Mouse (Mus musculus): ENCODE measurements at regions not wholly inside any gene's neighbourhood (a gene's known extent, or its start where the extent isn't known, plus 50 kb on each side); places are given as distances from the start of the nearest gene placed in this dataset.
A peak's percentile ranks its signal among the peaks of the same experiment; 100 is the strongest.

- DNase-seq (ENCODE audit: low spot score), result peak; percentile 28
These were observed 314.6 kb upstream of the Myt1l start for GRCm38 (mm10) chr12:29213625-29214024.

DNA sequence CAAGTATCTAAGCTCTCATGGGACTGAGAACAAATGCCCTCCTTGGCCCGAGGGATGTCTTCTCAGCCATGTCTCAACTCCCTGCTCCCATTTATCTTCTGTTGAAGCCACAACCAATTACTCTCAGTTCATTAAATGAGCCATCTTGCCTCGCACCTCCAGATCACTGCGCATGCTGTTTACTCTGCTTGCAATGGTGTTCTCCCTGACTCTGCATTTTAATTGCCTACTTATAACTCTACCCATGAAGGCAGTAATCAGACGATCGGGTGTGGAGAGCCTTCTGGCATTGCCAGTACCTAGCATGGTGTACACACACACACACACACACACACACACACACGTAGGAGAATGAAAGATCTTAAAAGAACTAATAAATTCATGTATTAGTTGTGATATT lies 306.1 kb upstream of the Myt1l start:
- DNase-seq (ENCODE audit: low spot score), result no peak

GRCm38 (mm10) chr12:29226001-29226400 lies 302.2 kb upstream of the Myt1l start:
- DNase-seq (ENCODE audit: low spot score), result no peak

- peak; percentile 21 for DNase-seq (ENCODE audit: low spot score)
These were observed 295.4 kb upstream of the Myt1l start for GRCm38 (mm10) chr12:29232492-29233447.

DNA sequence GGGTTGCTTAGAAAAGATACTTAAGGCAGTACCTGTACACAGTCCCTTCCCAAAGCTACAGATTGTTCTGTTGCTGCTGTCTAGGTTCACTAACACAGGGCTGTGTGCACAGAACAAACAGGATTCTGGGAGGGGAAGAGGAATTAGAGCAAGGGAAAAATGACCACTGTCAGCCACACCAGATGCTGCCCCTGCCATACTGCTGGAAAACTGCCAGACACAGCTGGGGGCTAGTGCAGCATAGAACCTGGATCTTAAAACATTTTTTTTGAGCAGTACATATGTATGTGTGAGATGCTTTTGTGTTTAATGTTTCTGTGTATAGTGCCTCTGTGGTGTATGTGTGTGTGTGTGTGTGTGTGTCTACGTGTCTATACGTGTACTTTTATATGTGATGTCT lies 291.7 kb upstream of the Myt1l start:
- no peak for DNase-seq (ENCODE audit: low spot score)

GRCm38 (mm10) chr12:29237516-29237915 lies 290.7 kb upstream of the Myt1l start:
- no peak for DNase-seq (ENCODE audit: low spot score)

- no peak for DNase-seq (ENCODE audit: low spot score)
These were observed 288.7 kb upstream of the Myt1l start for GRCm38 (mm10) chr12:29239482-29239881.

GRCm38 (mm10) chr12:29239975-29240374 lies 288.2 kb upstream of the Myt1l start:
- peak; percentile 83 for DNase-seq (ENCODE audit: low spot score)

GRCm38 (mm10) chr12:29243087-29243486 lies 285.1 kb upstream of the Myt1l start:
- no peak for DNase-seq (ENCODE audit: low spot score)

GRCm38 (mm10) chr12:29246041-29246440 lies 282.1 kb upstream of the Myt1l start:
- no peak for DNase-seq (ENCODE audit: low spot score)

DNA sequence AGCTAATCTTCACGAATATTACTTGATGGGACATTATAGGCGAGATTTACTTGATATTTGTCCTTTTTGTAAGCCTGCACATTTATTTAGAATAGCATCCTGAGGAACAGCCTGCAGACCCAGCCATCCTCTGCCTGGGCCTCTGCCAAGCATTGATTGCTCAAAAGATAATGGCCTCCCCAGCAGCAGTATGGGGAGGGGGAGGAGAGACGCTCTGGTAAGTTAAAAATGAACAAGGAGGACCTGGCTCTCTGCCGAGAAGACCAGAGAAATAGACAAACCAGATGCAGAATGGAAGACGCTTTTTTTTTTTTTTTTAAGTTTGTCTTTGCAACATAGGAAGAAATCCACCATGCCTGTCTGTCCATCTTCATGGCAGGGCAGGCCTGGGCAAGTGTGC lies 280.8 kb upstream of the Myt1l start:
- DNase-seq (ENCODE audit: low spot score), result peak; percentile 67

- no peak for DNase-seq (ENCODE audit: low spot score)
These were observed 279.7 kb upstream of the Myt1l start for GRCm38 (mm10) chr12:29248459-29248858.

GRCm38 (mm10) chr12:29256103-29256502 lies 272.1 kb upstream of the Myt1l start:
- no peak for DNase-seq (ENCODE audit: low spot score)

- no peak for DNase-seq (ENCODE audit: low spot score)
These were observed 271.0 kb upstream of the Myt1l start for GRCm38 (mm10) chr12:29257011-29257734.

DNA sequence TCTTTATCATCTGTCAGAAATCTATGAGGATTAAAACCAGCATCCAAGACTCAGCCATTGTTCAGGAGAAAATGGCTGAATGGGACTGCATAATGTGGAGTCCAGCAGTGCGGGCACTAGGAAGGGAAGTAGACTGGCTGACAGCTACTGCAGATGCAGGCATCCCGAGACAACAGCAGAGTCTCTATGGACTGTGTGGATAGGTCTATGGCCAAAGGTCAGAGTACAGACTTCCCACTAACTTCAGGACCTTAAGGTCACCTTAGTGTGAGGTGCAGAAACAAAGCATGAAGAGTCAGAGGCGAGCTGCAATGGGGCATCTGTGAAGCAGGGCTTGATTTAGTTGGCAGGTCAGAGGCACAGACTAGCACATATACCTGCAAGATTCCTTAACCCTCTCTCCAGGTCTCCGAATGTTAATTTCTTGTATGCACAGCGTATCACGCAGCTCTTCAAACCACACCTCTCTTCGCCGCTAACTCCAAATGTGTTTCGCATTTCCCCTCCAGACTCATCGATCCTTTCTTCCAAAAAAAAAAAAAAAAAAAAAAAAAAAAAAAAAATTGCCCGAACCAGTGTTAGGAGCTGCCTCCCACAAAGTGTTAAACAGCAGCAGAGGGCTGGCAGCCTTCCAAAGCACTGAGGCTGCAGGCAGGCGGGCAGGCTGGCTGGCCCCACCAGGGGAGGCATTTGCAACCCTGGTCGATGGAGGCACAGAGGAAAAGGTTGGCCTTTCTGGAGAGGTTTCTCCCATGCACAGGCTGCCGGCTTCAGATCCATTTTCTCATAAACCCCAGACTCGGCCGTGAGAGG lies 270.2 kb upstream of the Myt1l start:
- peak; percentile 55 for DNase-seq (ENCODE audit: low spot score)

- no peak for DNase-seq (ENCODE audit: low spot score)
These were observed 269.7 kb upstream of the Myt1l start for GRCm38 (mm10) chr12:29258548-29258874.

GRCm38 (mm10) chr12:29258966-29259365 lies 269.2 kb upstream of the Myt1l start:
- DNase-seq (ENCODE audit: low spot score), result no peak

- no peak for DNase-seq (ENCODE audit: low spot score)
These were observed 254.0 kb upstream of the Myt1l start for GRCm38 (mm10) chr12:29274166-29274565.

DNA sequence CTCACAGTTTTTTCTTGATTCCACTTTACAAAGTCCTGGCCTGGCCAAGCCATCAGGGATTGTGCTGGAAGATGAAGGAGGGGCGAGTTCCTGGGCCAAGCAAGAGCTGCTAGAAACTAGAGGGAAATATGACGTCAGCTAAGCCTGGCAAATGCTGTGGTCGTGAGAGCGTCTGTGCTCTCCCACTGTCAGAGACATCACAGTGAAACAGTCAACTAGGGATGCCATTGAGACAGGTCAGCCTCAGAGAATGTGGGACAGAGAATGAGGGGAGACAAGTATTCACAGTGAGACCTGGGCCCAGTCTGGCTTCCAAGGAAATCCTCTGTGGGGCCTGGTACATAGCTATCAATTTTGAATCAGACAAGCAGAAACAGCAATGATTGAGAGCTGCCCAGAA lies 252.5 kb upstream of the Myt1l start:
- DNase-seq (ENCODE audit: low spot score), result no peak

DNA sequence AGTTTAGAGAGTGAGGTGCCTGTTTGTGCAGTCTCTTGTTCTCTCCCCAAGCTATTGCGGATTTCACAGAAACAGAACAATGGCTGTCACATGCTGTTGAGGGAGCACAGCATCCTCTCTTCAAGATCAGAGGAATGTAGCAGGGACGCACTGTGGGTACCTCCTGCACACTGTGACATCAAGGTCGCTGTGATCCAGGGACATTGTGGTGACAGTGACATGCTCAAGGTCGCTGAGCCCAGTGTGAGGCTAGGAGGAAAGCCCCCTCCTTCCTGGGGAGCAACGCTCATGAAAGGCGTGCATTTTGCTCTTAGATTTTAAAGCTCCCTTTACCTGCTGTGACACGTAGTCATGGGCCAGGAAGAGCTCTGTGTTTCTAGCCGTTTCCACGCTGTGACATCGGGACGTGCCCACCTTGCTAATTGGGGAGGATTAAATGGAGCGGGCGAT lies 248.5 kb upstream of the Myt1l start:
- no peak for DNase-seq (ENCODE audit: low spot score)

GRCm38 (mm10) chr12:29280081-29280788 lies 247.9 kb upstream of the Myt1l start:
- DNase-seq (ENCODE audit: low spot score), result peak; percentile 41
